Mouse (Mus musculus) bone marrow, adult 2 months (tissue): ENCODE measurements around the gene Trip11.

Experiments used
- CTCF ChIP-seq: fragments of 200-500 bp; IDR thresholded peaks from 2 replicates; pipeline ENCODE4 v1.5.1; 2011; ENCODE audit warnings: low read length, control low read depth; ENCODE audit not compliant: control insufficient read depth, insufficient read depth
- POLR2A ChIP-seq: fragments of 200-500 bp; IDR thresholded peaks from 2 replicates; pipeline ENCODE4 v1.6.1; 2011; ENCODE audit warnings: low read depth, mild to moderate bottlenecking, control low read depth, low read length, borderline replicate concordance; ENCODE audit not compliant: control insufficient read depth

- TF ChIP-seq CTCF: no peak
- TF ChIP-seq POLR2A: no peak
Observed at GRCm38 (mm10) chr12:101884926-101885325, 28.1 kb downstream of the Trip11 start.
